Mouse (Mus musculus): ENCODE measurements around the gene Nmt1. TPM values are rescaled to one million over a fixed set of nuclear protein-coding genes. Genes with fewer than 3 reads are reported as not detected.

Gene Nmt1
- polyA plus RNA-seq (2012; rRNA removed): 31.0 and 31.9 TPM in 2 replicates

DNA sequence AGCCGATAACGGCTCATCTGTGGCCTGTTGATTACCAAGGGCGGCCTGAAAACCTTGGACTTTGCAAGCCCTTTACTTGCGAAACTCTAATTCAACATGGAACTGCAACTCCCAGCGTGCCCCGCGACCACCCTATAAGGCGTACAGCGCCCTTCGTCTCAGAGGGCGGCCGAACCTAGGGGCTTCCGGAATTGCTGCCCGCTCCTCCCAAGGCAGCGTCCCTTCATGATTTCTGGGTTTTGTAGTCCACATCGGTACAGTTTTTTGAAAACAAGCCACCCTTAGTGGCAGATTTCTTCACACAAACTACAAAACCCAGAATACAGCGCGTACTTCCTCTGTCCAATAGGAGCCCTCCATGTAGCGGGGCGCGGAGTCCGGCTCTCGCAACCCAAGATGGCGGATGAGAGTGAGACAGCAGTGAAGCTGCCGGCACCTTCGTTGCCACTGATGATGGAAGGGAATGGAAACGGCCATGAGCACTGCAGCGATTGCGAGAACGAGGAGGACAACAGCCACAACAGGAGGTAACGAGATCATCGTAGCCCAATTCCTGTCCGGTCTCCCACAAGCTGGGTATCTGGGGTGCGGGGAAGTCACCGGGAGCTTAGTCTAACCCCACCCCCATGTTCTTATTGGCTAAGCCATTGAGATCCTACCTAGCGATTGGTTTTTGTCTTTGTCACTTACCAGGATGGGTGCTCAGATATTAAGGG lies at the start of gene Nmt1, which contains the start of gene Dcakd:
Gene Nmt1, plus strand, starts transcription at position 15 of the 716 bp plus-strand sequence.
Gene Dcakd, minus strand, starts transcription at position 158 of the 716 bp plus-strand sequence.

DNA sequence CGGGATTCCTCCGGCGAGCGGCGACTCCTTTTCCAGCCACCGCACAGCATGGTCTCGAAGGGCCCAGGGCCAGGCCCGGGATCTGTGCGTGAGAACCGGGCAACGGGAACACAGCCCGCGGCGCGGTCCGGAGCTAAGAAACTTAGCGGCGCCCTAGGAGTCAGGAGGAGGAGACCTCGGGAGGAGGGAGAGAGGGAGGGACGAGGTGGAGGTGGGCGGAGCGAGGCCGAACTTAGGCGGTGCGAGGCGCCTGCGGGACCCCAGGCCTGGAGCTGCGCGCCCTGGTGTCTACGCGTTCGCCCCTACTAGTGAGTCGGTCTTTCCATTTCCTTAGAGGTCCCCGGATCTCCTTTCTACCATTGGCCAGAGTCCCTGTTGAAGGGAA lies 73.5 kb downstream of the Nmt1 start, which contains the start of the genes Plcd3 and Acbd4:
Gene Plcd3, minus strand, starts transcription at position 178 of the 385 bp plus-strand sequence.
Gene Acbd4, plus strand, starts transcription at position 202 of the 385 bp plus-strand sequence.

DNA sequence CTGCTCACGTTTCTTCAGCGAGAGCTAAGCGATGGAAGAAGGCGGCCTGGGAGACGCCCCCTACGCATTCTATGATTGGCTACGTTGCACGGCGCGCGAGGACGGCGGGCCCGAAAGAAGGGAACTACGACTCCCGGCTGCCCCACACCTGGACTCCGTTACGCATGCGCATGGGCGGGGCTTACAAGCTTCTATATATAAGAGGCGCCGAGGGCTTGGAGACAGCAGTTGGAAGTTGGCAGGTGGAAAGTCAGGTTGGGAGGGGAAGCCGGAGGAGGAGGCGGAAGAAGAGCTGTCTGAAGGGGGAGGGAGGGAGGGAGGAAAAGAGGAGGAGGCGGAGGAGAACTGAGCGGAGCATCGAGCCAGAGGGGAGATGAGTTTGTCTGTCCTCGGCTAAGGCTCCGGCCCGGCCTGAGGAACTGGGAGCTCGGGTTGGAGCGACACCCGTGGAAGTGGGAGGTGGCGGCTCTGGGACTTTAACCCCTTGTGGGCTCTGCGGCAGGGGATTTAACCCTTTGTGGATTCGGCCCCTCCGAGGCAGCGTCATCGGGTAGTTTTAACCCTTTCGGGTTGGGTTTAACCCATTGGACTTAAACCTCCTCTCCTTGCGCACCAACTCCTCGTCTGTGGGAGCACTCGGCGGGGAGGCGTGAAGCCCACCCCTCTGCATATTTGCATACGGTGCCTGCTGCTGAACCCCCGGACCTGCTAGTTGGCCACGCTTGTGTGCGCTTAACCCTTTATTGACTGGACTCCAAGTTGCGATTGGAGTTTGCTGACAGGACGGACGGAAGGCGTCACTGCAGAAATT lies 88.2 kb downstream of the Nmt1 start, which contains the start of gene Hexim1:
Gene Hexim1, plus strand, starts transcription at position 224 of the 811 bp plus-strand sequence.

Other genes with a start within 250 kb of the Nmt1 start
- gene Gjc1, start 208.5 kb upstream of the Nmt1 start, polyA plus RNA-seq (2012; rRNA removed): 3.6 and 3.7 TPM in 2 replicates
- 0.62 and 1.9 TPM in 2 replicates for gene Higd1b, start 192.3 kb upstream of the Nmt1 start, polyA plus RNA-seq (2012; rRNA removed)
- gene Eftud2, start 147.2 kb upstream of the Nmt1 start, polyA plus RNA-seq (2012; rRNA removed): 77.1 and 94.1 TPM in 2 replicates
- gene Ccdc103, start 147.0 kb upstream of the Nmt1 start, polyA plus RNA-seq (2012; rRNA removed): 0.13 and 0.31 TPM in 2 replicates
- not detected in 2 replicates for gene Fam187a, start 143.0 kb upstream of the Nmt1 start, polyA plus RNA-seq (2012; rRNA removed)
- 3.4 and 3.5 TPM in 2 replicates for gene Gfap, start 127.3 kb upstream of the Nmt1 start, polyA plus RNA-seq (2012; rRNA removed)
- gene Kif18b, start 103.1 kb upstream of the Nmt1 start, polyA plus RNA-seq (2012; rRNA removed): 5.7 and 6.6 TPM in 2 replicates
- gene C1ql1, start 81.5 kb upstream of the Nmt1 start, polyA plus RNA-seq (2012; rRNA removed): 3.9 and 4.3 TPM in 2 replicates
- gene Dcakd, start 143 bp downstream of the Nmt1 start, polyA plus RNA-seq (2012; rRNA removed): 53.7 and 68.5 TPM in 2 replicates
- 9.0 and 24.8 TPM in 2 replicates for gene Plcd3, start 73.5 kb downstream of the Nmt1 start, polyA plus RNA-seq (2012; rRNA removed)
- gene Acbd4, start 73.5 kb downstream of the Nmt1 start, polyA plus RNA-seq (2012; rRNA removed): 22.8 and 28.9 TPM in 2 replicates
- 16.2 and 16.4 TPM in 2 replicates for gene Hexim1, start 88.0 kb downstream of the Nmt1 start, polyA plus RNA-seq (2012; rRNA removed)
- gene Hexim2, start 104.2 kb downstream of the Nmt1 start, polyA plus RNA-seq (2012; rRNA removed): 3.1 and 4.3 TPM in 2 replicates
- 5.6 and 7.7 TPM in 2 replicates for gene Fmnl1, start 142.9 kb downstream of the Nmt1 start, polyA plus RNA-seq (2012; rRNA removed)
- 0.50 and 0.73 TPM in 2 replicates for gene 1700023F06Rik, start 180.4 kb downstream of the Nmt1 start, polyA plus RNA-seq (2012; rRNA removed)
- gene Spata32, start 190.2 kb downstream of the Nmt1 start, polyA plus RNA-seq (2012; rRNA removed): not detected in 2 replicates
- 11.2 and 11.7 TPM in 2 replicates for gene Map3k14, start 239.3 kb downstream of the Nmt1 start, polyA plus RNA-seq (2012; rRNA removed)

Data from colon, adult 2 months (tissue).